Comparison of ENCODE assay signal across 13 mouse cellular contexts in the genomic region with DNA sequence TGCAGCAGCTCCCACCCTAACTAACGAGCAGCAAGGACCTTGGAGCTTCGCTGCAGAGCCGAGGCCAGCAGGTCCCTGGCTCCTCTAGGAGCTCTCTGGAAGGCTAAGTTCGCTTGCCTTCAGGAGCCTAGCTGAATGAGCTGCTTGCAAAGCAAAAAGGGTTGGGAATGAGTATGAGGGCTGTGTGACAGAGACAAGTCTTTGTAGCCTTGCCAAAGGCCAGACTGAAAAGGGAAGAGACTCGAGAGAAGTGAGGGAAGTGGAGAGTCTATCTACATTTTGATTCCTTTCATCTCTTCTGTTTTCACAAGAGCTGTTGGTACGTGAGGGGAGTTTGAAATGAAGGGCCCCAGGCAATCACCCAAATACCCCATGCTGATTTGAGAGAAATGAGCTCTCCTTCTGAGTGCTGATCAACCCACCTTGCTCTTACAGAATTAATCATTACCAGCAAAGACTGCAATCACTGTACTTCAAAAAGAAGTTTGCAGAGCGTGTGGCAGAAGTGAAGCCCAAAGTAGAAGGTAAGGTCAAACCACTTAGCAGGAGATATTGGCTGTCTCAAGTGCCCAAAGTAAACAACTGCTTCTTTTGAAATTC.
A peak's percentile ranks its signal among the peaks of the same experiment; 100 is the strongest.
DNase-seq lines count a peak whose midpoint lies in the region; ATAC-seq and TF ChIP-seq lines count a peak whose summit lies in the region.
"Had no signal": no experiment of that assay in that cellular context is flagged by ENCODE, and none has a peak within 500 bp of the region (broad histone marks: within the 10 kb centered on the region; RNA-seq: fewer than 3 reads in every experiment).

No protein-coding gene starts in this region.

- ATAC-seq in heart, embryonic 13.5 days (ENCODE audit: extremely low read depth, insufficient number of reproducible peaks, low FRiP score, low TSS enrichment), result no peak
- ATAC-seq in midbrain, embryonic 13.5 days, result 0 out of 2 replicates have a peak, but pooled peaks have one; percentile 24
- peak; percentile 36; the same call in 1 of the 2 replicates for ATAC-seq in forebrain, embryonic 14.5 days
- ATAC-seq in midbrain, postnatal 0 days (ENCODE audit: low FRiP score), result no peak

- 43% methylated on average over 7 of the region's 7 CpGs for WGBS in heart, embryonic 13.5 days
- 58% methylated on average over 7 of the region's 7 CpGs for WGBS in midbrain, embryonic 13.5 days
- 76% methylated on average over 7 of the region's 7 CpGs for WGBS in midbrain, embryonic 10.5 days
- 21% methylated on average over 7 of the region's 7 CpGs for WGBS in forebrain, embryonic 14.5 days
- WGBS in midbrain, postnatal 0 days, result 38% methylated on average over 7 of the region's 7 CpGs

- peaks cover 90% of the 10 kb centered on the region for H3K36me3 ChIP-seq in heart, embryonic 13.5 days
- H3K36me3 ChIP-seq in midbrain, embryonic 13.5 days, result peaks cover 91% of the 10 kb centered on the region
- peaks cover 91% of the 10 kb centered on the region for H3K36me3 ChIP-seq in midbrain, embryonic 10.5 days
- H3K36me3 ChIP-seq in forebrain, embryonic 14.5 days (ENCODE audit: control insufficient read depth, insufficient read depth, low read length), result peaks cover 57% of the 10 kb centered on the region
- H3K36me3 ChIP-seq in midbrain, postnatal 0 days (ENCODE audit: insufficient read depth, low read length), result peaks cover 48% of the 10 kb centered on the region

- no peaks in the 10 kb centered on the region for H3K27me3 ChIP-seq in heart, embryonic 13.5 days (replicated peaks)
- H3K27me3 ChIP-seq in midbrain, embryonic 13.5 days, result no peaks in the 10 kb centered on the region
- H3K27me3 ChIP-seq in midbrain, embryonic 10.5 days (ENCODE audit: low read depth, poor library complexity, severe bottlenecking), result no peaks in the 10 kb centered on the region
- H3K27me3 ChIP-seq in forebrain, embryonic 14.5 days (replicated peaks; ENCODE audit: control insufficient read depth, insufficient read depth, low read length), result no peaks in the 10 kb centered on the region
- no peaks in the 10 kb centered on the region for H3K27me3 ChIP-seq in midbrain, postnatal 0 days (ENCODE audit: insufficient read depth, low read length)
- H3K27me3 ChIP-seq: embryonic facial prominence, embryonic 13.5 days; limb, embryonic 15.5 days had no signal

- no peak overlapping the region for H3K4me2 ChIP-seq in heart, embryonic 13.5 days
- H3K4me2 ChIP-seq in midbrain, embryonic 13.5 days (replicated peaks), result no peak overlapping the region
- H3K4me2 ChIP-seq in forebrain, embryonic 14.5 days (ENCODE audit: low read length), result no peak overlapping the region
- H3K4me2 ChIP-seq in midbrain, postnatal 0 days (ENCODE audit: low read depth, low read length, poor library complexity, severe bottlenecking), result no peak overlapping the region
- H3K4me2 ChIP-seq: embryonic facial prominence, embryonic 13.5 days; limb, embryonic 15.5 days had no signal

- no peak overlapping the region for H3K4me3 ChIP-seq in heart, embryonic 13.5 days
- H3K4me3 ChIP-seq in midbrain, embryonic 13.5 days (replicated peaks), result no peak overlapping the region
- H3K4me3 ChIP-seq in midbrain, embryonic 10.5 days, result no peak overlapping the region
- H3K4me3 ChIP-seq in forebrain, embryonic 14.5 days (ENCODE audit: low read depth, low read length), result no peak overlapping the region
- no peak overlapping the region for H3K4me3 ChIP-seq in midbrain, postnatal 0 days (ENCODE audit: low read depth, low read length)
- H3K4me3 ChIP-seq: embryonic facial prominence, embryonic 13.5 days; limb, embryonic 15.5 days; myocyte had no signal

- H3K4me1 ChIP-seq in heart, embryonic 13.5 days, result peaks cover 94% of the 10 kb centered on the region
- peaks cover 16% of the 10 kb centered on the region for H3K4me1 ChIP-seq in midbrain, embryonic 13.5 days (replicated peaks)
- H3K4me1 ChIP-seq in midbrain, embryonic 10.5 days, result peaks cover 22% of the 10 kb centered on the region
- peaks cover 35% of the 10 kb centered on the region for H3K4me1 ChIP-seq in forebrain, embryonic 14.5 days (ENCODE audit: control insufficient read depth, insufficient read depth, low read length)
- H3K4me1 ChIP-seq in midbrain, postnatal 0 days (ENCODE audit: insufficient read depth, low read length), result 0 out of 2 replicates have a peak, but pooled peaks cover 5% of the 10 kb centered on the region

- no peak for DNase-seq in heart, adult 8-10 months (ENCODE audit: low spot score)
- no peak for DNase-seq in midbrain, embryonic 10.5 days (ENCODE audit: low spot score)
- peak; percentile 79 for DNase-seq in forebrain, embryonic 14.5 days (ENCODE audit: low spot score)
- peak; percentile 60 for DNase-seq in midbrain, postnatal 0 days (ENCODE audit: low spot score)
- no peak for DNase-seq in embryo, embryonic 10.5 days (ENCODE audit: low spot score)
- no peak for DNase-seq in cerebellum, adult 9-11 months
- DNase-seq: gastrocnemius, postnatal 14 days; thymus, postnatal 4 days had no signal

- no peak for TF ChIP-seq CTCF in midbrain, postnatal 0 days (IDR thresholded peaks at IDR 0.05)

- H3K9me3 ChIP-seq in heart, embryonic 13.5 days, result no peaks in the 10 kb centered on the region
- H3K9me3 ChIP-seq in midbrain, embryonic 13.5 days, result no peaks in the 10 kb centered on the region
- H3K9me3 ChIP-seq in midbrain, embryonic 10.5 days (replicated peaks), result no peaks in the 10 kb centered on the region
- no peaks in the 10 kb centered on the region for H3K9me3 ChIP-seq in forebrain, embryonic 14.5 days (replicated peaks; ENCODE audit: control insufficient read depth, low read length)
- no peaks in the 10 kb centered on the region for H3K9me3 ChIP-seq in midbrain, postnatal 0 days (ENCODE audit: low read length)
- H3K9me3 ChIP-seq: embryonic facial prominence, embryonic 13.5 days; limb, embryonic 15.5 days had no signal

- peak overlapping the region; percentile 71 for H3K9ac ChIP-seq in heart, embryonic 13.5 days
- H3K9ac ChIP-seq in midbrain, embryonic 13.5 days (replicated peaks), result no peak overlapping the region
- no peak overlapping the region for H3K9ac ChIP-seq in forebrain, embryonic 14.5 days (ENCODE audit: low read length)
- no peak overlapping the region; the same call in 1 of the 2 replicates for H3K9ac ChIP-seq in midbrain, postnatal 0 days (replicated peaks; ENCODE audit: low read length, poor library complexity, severe bottlenecking)
- H3K9ac ChIP-seq: embryonic facial prominence, embryonic 13.5 days; limb, embryonic 15.5 days had no signal

- peak overlapping the region; percentile 90 for H3K27ac ChIP-seq in heart, embryonic 13.5 days (replicated peaks)
- peak overlapping the region; percentile 68 for H3K27ac ChIP-seq in midbrain, embryonic 13.5 days
- H3K27ac ChIP-seq in midbrain, embryonic 10.5 days (replicated peaks), result no peak overlapping the region
- peak overlapping the region; percentile 73 for H3K27ac ChIP-seq in forebrain, embryonic 14.5 days (ENCODE audit: low read depth, low read length)
- peak overlapping the region; percentile 63; the same call in 1 of the 2 replicates for H3K27ac ChIP-seq in midbrain, postnatal 0 days (ENCODE audit: low read depth, low read length)
- H3K27ac ChIP-seq: embryonic facial prominence, embryonic 13.5 days; limb, embryonic 15.5 days had no signal

Comparison
In these comparisons a context has a peak if more than half of its experiments do, and no peak if none do; other contexts are left out.
1. ATAC-seq: peak in midbrain, embryonic 13.5 days (single experiment) and forebrain, embryonic 14.5 days (single experiment); none in heart, embryonic 13.5 days (single experiment) and midbrain, postnatal 0 days (single experiment).
2. DNase-seq: peak in forebrain, embryonic 14.5 days (single experiment) and midbrain, postnatal 0 days (single experiment); none in heart, adult 8-10 months (single experiment), midbrain, embryonic 10.5 days (single experiment), embryo, embryonic 10.5 days (single experiment) and cerebellum, adult 9-11 months (single experiment).